Mouse (Mus musculus) kidney, embryonic 14.5 days (tissue): ENCODE data around the gene Skp2. TPM values are rescaled to one million over a fixed set of nuclear protein-coding genes. Genes with fewer than 3 reads are reported as not detected.

ENCODE experiments used
- polyA plus RNA-seq: library from polyadenylated mRNA; unstranded; fragments of >200 nt; fragmentation: Nextera tagmentation; extraction: Ambion mirVana; gene quantifications from 2 replicates; pipeline ENCODE4 v1.2.1, GENCODE M21; 2014

The Skp2 gene
- polyA plus RNA-seq, 1 experiment from 2014 or later, result 104 TPM

Other genes with a start within 250 kb of the Skp2 start
- 0.69 and 1.2 TPM in 2 replicates for gene Ranbp3l, start 187.5 kb downstream of the Skp2 start, polyA plus RNA-seq
- 19.5 and 33.0 TPM in 2 replicates for gene Nadk2, start 84.2 kb downstream of the Skp2 start, polyA plus RNA-seq
- 5.8 and 5.9 TPM in 2 replicates for gene Lmbrd2, start 14.9 kb downstream of the Skp2 start, polyA plus RNA-seq
- not detected in 2 replicates for gene Ugt3a1, start 121.5 kb upstream of the Skp2 start, polyA plus RNA-seq
- gene Ugt3a2, start 180.1 kb upstream of the Skp2 start, polyA plus RNA-seq, result not detected in 2 replicates